Mouse (Mus musculus): ENCODE data around the gene Cnmd. TPM values are rescaled to one million over a fixed set of nuclear protein-coding genes. Genes with fewer than 3 reads are reported as not detected.

The Cnmd gene
- 1.7 and 3.1 TPM in 2 replicates for polyA plus RNA-seq (2015; fragmentation: Nextera tagmentation; extraction: Ambion mirVana)

- no peak for TF ChIP-seq CTCF (IDR thresholded peaks at IDR 0.05; ENCODE audit: low read depth)
- Histone ChIP-seq H3K36me3 (ENCODE audit: insufficient read depth, low read length) (no peaks in the 10 kb centered on the region), H3K4me2 (ENCODE audit: low read length) (peak within 1 kb of the TSS; percentile 60), H3K27me3 (ENCODE audit: insufficient read depth, low read length) (no peaks in the 10 kb centered on the region), H3K9ac (ENCODE audit: low read depth, low read length) (0 out of 2 replicates have a peak within 1 kb of the TSS, but pooled peaks have one; percentile 32), H3K9me3 (replicated peaks; ENCODE audit: low read length) (no peaks in the 10 kb centered on the region), H3K27ac (no peak within 1 kb of the TSS), H3K4me1 (replicated peaks; ENCODE audit: insufficient read depth, low read length) (no peaks in the 10 kb centered on the region), H3K4me3 (replicated peaks; ENCODE audit: low read depth, low read length) (0 out of 2 replicates have a peak within 1 kb of the TSS, but pooled peaks have one; percentile 4)
- ATAC-seq (replicated peaks; ENCODE audit: low FRiP score, low read depth): no peak
- no peak for DNase-seq (ENCODE audit: low spot score)
- 71% methylated on average over 4 of the region's 4 CpGs for WGBS
These were observed at the start of gene Cnmd for GRCm38 (mm10) chr14:79662001-79662400. TSS of gene Cnmd (minus strand) at chr14:79662170.

- TF ChIP-seq CTCF (IDR thresholded peaks at IDR 0.05; ENCODE audit: low read depth): no peak
These were observed 49.3 kb upstream of the Cnmd start for GRCm38 (mm10) chr14:79711301-79711700.

GRCm38 (mm10) chr14:79703523-79704172 lies 41.7 kb upstream of the Cnmd start:
- Histone ChIP-seq H3K27me3 (ENCODE audit: insufficient read depth, low read length) (no peaks in the 10 kb centered on the region), H3K9me3 (replicated peaks; ENCODE audit: low read length) (no peaks in the 10 kb centered on the region), H3K4me1 (replicated peaks; ENCODE audit: insufficient read depth, low read length) (no peaks in the 10 kb centered on the region), H3K9ac (ENCODE audit: low read depth, low read length) (no peak overlapping the region), H3K4me3 (replicated peaks; ENCODE audit: low read depth, low read length) (no peak overlapping the region), H3K36me3 (ENCODE audit: insufficient read depth, low read length) (no peaks in the 10 kb centered on the region), H3K27ac (no peak overlapping the region), H3K4me2 (ENCODE audit: low read length) (no peak overlapping the region)
- ATAC-seq (replicated peaks; ENCODE audit: low FRiP score, low read depth): no peak
- TF ChIP-seq CTCF (IDR thresholded peaks at IDR 0.05; ENCODE audit: low read depth): no peak
- WGBS: 90% methylated on average over 22 of the region's 22 CpGs
- no peak for DNase-seq (ENCODE audit: low spot score)

More at GRCm38 (mm10) chr14:79711301-79711700, 49.3 kb upstream of the Cnmd start:
- Histone ChIP-seq H3K36me3 (ENCODE audit: insufficient read depth, low read length) (no peaks in the 10 kb centered on the region), H3K4me2 (ENCODE audit: low read length) (no peak overlapping the region), H3K27ac (no peak overlapping the region), H3K4me3 (replicated peaks; ENCODE audit: low read depth, low read length) (no peak overlapping the region), H3K9me3 (replicated peaks; ENCODE audit: low read length) (no peaks in the 10 kb centered on the region), H3K9ac (ENCODE audit: low read depth, low read length) (no peak overlapping the region), H3K4me1 (replicated peaks; ENCODE audit: insufficient read depth, low read length) (0 out of 2 replicates have a peak, but pooled peaks cover 3% of the 10 kb centered on the region), H3K27me3 (ENCODE audit: insufficient read depth, low read length) (no peaks in the 10 kb centered on the region)
- no peak for ATAC-seq (replicated peaks; ENCODE audit: low FRiP score, low read depth)
- 73% methylated on average over 4 of the region's 4 CpGs for WGBS
- no peak for DNase-seq (ENCODE audit: low spot score)

- no peaks in the 10 kb centered on the region for H3K36me3 ChIP-seq (ENCODE audit: insufficient read depth, low read length)
- H3K9me3 ChIP-seq (replicated peaks; ENCODE audit: low read length): no peaks in the 10 kb centered on the region
- H3K4me2 ChIP-seq (ENCODE audit: low read length): no peak overlapping the region
- no peaks in the 10 kb centered on the region for H3K27me3 ChIP-seq (ENCODE audit: insufficient read depth, low read length)
- 64% methylated on average over 5 of the region's 5 CpGs for WGBS
- H3K4me1 ChIP-seq (replicated peaks; ENCODE audit: insufficient read depth, low read length): no peaks in the 10 kb centered on the region
- H3K9ac ChIP-seq (ENCODE audit: low read depth, low read length): no peak overlapping the region
- H3K4me3 ChIP-seq (replicated peaks; ENCODE audit: low read depth, low read length): no peak overlapping the region
- ATAC-seq (replicated peaks; ENCODE audit: low FRiP score, low read depth) (no peak), DNase-seq (ENCODE audit: low spot score) (no peak)
- no peak overlapping the region for H3K27ac ChIP-seq
- TF ChIP-seq CTCF (IDR thresholded peaks at IDR 0.05; ENCODE audit: low read depth): no peak
These were observed 39.6 kb upstream of the Cnmd start for GRCm38 (mm10) chr14:79701606-79702005.

- no peak overlapping the region for H3K4me2 ChIP-seq (ENCODE audit: low read length)
- TF ChIP-seq CTCF (IDR thresholded peaks at IDR 0.05; ENCODE audit: low read depth): no peak
- H3K4me1 ChIP-seq (replicated peaks; ENCODE audit: insufficient read depth, low read length): no peaks in the 10 kb centered on the region
- H3K27ac ChIP-seq: no peak overlapping the region
- DNase-seq (ENCODE audit: low spot score): no peak
- no peak overlapping the region for H3K4me3 ChIP-seq (replicated peaks; ENCODE audit: low read depth, low read length)
- no peaks in the 10 kb centered on the region for H3K36me3 ChIP-seq (ENCODE audit: insufficient read depth, low read length)
- H3K9me3 ChIP-seq (replicated peaks; ENCODE audit: low read length): no peaks in the 10 kb centered on the region
- ATAC-seq (replicated peaks; ENCODE audit: low FRiP score, low read depth): no peak
- H3K27me3 ChIP-seq (ENCODE audit: insufficient read depth, low read length): no peaks in the 10 kb centered on the region
- 47% methylated on average over 7 of the region's 7 CpGs for WGBS
- no peak overlapping the region for H3K9ac ChIP-seq (ENCODE audit: low read depth, low read length)
These were observed 39.1 kb upstream of the Cnmd start for GRCm38 (mm10) chr14:79701054-79701453.

GRCm38 (mm10) chr14:79699381-79699780 lies 37.4 kb upstream of the Cnmd start:
- no peak for TF ChIP-seq CTCF (IDR thresholded peaks at IDR 0.05; ENCODE audit: low read depth)
- Histone ChIP-seq H3K4me2 (ENCODE audit: low read length) (no peak overlapping the region), H3K36me3 (ENCODE audit: insufficient read depth, low read length) (no peaks in the 10 kb centered on the region), H3K9ac (ENCODE audit: low read depth, low read length) (no peak overlapping the region), H3K4me3 (replicated peaks; ENCODE audit: low read depth, low read length) (no peak overlapping the region), H3K27me3 (ENCODE audit: insufficient read depth, low read length) (no peaks in the 10 kb centered on the region), H3K9me3 (replicated peaks; ENCODE audit: low read length) (no peaks in the 10 kb centered on the region), H3K4me1 (replicated peaks; ENCODE audit: insufficient read depth, low read length) (no peaks in the 10 kb centered on the region), H3K27ac (no peak overlapping the region)
- DNase-seq (ENCODE audit: low spot score) (no peak), ATAC-seq (replicated peaks; ENCODE audit: low FRiP score, low read depth) (no peak)
- 52% methylated on average over 6 of the region's 6 CpGs for WGBS

Data from kidney, postnatal 0 days (tissue).